Mouse (Mus musculus) lung, adult 2 months (tissue): Measurements from ENCODE around the gene Kdm5b.

ENCODE experiments used
- CTCF ChIP-seq: fragments of 200-500 bp; IDR thresholded peaks from 2 replicates; pipeline ENCODE4 v1.5.1; 2011; ENCODE audit warnings: mild to moderate bottlenecking, low read length, control low read depth; ENCODE audit not compliant: insufficient read depth
- POLR2A ChIP-seq: fragments of 200-500 bp; IDR thresholded peaks from 2 replicates; pipeline ENCODE4 v1.6.1; 2011; ENCODE audit warnings: low read depth, mild to moderate bottlenecking, control low read depth, low read length, borderline replicate concordance; ENCODE audit errors: extremely low read depth

DNA sequence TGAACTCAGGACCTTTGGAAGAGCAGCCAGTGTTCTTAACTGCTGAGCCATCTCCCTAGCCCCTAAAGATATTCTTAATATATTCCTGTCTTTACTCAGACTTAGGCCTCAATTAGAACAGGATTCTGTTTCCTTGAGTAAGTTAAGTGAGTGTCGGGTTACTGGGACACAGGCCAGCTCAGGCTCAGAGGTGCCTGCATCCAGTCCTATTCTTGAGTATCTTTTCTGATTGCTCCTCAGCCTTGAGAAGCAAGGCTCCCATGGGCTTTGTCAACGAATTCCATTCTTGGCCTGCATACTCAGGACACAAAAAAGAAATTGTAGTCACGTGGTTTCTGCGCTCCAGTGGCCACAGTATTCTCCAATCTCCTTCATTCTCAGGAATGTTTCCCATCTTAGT lies 11.7 kb upstream of the Kdm5b start:
- TF ChIP-seq CTCF = no peak
- TF ChIP-seq POLR2A = no peak
